10 mouse cellular contexts compared by ENCODE assay signal in genomic region chr11:21433726-21434125, GRCm38 (mm10).
DNase-seq lines count a peak whose midpoint lies in the region; ATAC-seq lines count a peak whose summit lies in the region.
"Had no signal": no experiment of that assay in that cellular context is flagged by ENCODE, and none has a peak within 500 bp of the region (broad histone marks: within the 10 kb centered on the region; RNA-seq: fewer than 3 reads in every experiment).

No protein-coding gene starts in this region.

- 49% methylated on average over 2 of the region's 2 CpGs for WGBS in stomach, embryonic 14.5 days

- no peaks in the 10 kb centered on the region for H3K36me3 ChIP-seq in stomach, embryonic 14.5 days (ENCODE audit: control insufficient read depth, insufficient read depth, low read length)
- H3K36me3 ChIP-seq: stomach, embryonic 15.5 days had no signal

- no peak overlapping the region for H3K27ac ChIP-seq in stomach, embryonic 14.5 days (ENCODE audit: low read length)
- H3K27ac ChIP-seq: macrophage; stomach, embryonic 15.5 days had no signal

- no peak overlapping the region for H3K4me2 ChIP-seq in stomach, embryonic 14.5 days (replicated peaks; ENCODE audit: low read depth, low read length)
- H3K4me2 ChIP-seq: stomach, embryonic 15.5 days had no signal

- H3K4me3 ChIP-seq in stomach, embryonic 14.5 days (ENCODE audit: low read depth, low read length): no peak overlapping the region
- H3K4me3 ChIP-seq: stomach, embryonic 15.5 days had no signal

- no peak overlapping the region for H3K9ac ChIP-seq in stomach, embryonic 14.5 days (replicated peaks; ENCODE audit: low read depth, low read length)
- H3K9ac ChIP-seq: stomach, embryonic 15.5 days had no signal

- peak; percentile 28; the same call in 1 of the 2 replicates for ATAC-seq in stomach, embryonic 14.5 days (ENCODE audit: insufficient number of reproducible peaks, insufficient read depth, low FRiP score, low read depth)

- no peaks in the 10 kb centered on the region for H3K9me3 ChIP-seq in stomach, embryonic 14.5 days (ENCODE audit: control insufficient read depth, low read depth, low read length)
- H3K9me3 ChIP-seq: stomach, embryonic 15.5 days had no signal

- H3K27me3 ChIP-seq in stomach, embryonic 14.5 days (ENCODE audit: control insufficient read depth, insufficient read depth, low read length): no peaks in the 10 kb centered on the region
- H3K27me3 ChIP-seq: stomach, embryonic 15.5 days had no signal

- peak; percentile 50 for DNase-seq in gastrocnemius, adult 18-20 months (ENCODE audit: low spot score)
- no peak for DNase-seq in gastrocnemius, postnatal 10 days
- peak; percentile 11 for DNase-seq in right cerebral cortex, adult 2 months (ENCODE audit: low spot score in 2 of 2)
- DNase-seq in right cerebral cortex, postnatal 4 days: no peak
- DNase-seq in gastrocnemius, postnatal 25 days: peak; percentile 18
- no peak for DNase-seq in urinary bladder, postnatal 14 days (ENCODE audit: low spot score)
- DNase-seq in cerebellum, adult 11 months: no peak

- H3K4me1 ChIP-seq in stomach, embryonic 14.5 days (ENCODE audit: control insufficient read depth, insufficient read depth, low read length): no peaks in the 10 kb centered on the region
- H3K4me1 ChIP-seq: stomach, embryonic 15.5 days had no signal

Comparison
In these comparisons a context has a peak if more than half of its experiments do, and no peak if none do; other contexts are left out.
1. DNase-seq: peak in gastrocnemius, adult 18-20 months (single experiment), right cerebral cortex, adult 2 months (2 of 2) and gastrocnemius, postnatal 25 days (single experiment); none in gastrocnemius, postnatal 10 days (single experiment), right cerebral cortex, postnatal 4 days (single experiment), urinary bladder, postnatal 14 days (single experiment) and cerebellum, adult 11 months (single experiment).